Mouse (Mus musculus): ENCODE results near the gene Iqgap1. TPM values are rescaled to one million over a fixed set of nuclear protein-coding genes. Genes with fewer than 3 reads are reported as not detected.

Gene Iqgap1
- polyA plus RNA-seq, 1 experiment = 2.2 TPM

DNA sequence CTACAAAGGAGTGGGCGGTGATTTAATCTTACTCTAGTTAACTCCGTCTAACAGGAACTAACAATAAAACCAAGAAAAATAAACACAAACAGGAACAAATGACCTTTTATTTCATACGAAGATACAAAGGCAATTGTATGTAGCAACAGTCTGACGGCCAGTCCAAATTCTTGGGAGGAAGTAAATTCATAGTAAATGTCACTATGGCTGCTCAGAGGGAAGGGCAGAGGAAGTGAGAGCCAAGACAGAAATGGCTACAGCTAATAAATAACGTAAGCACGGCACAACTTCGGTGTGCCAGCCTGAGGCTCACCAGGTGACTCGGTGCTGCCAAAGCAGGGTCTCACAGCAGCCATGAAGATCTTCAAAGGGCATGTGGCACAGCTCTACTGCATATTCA lies 114.3 kb downstream of the Iqgap1 start:
- Histone ChIP-seq H3K4me1 (peaks cover 26% of the 10 kb centered on the region), H3K36me3 (replicated peaks; ENCODE audit: low read length) (peaks cover 47% of the 10 kb centered on the region), H3K9me3 (no peaks in the 10 kb centered on the region), H3K4me3 (replicated peaks) (no peak overlapping the region), H3K27me3 (replicated peaks) (no peaks in the 10 kb centered on the region)
- TF ChIP-seq FLI1 (IDR thresholded peaks at IDR 0.05; ENCODE audit: low read length) (no peak), GATA1 (IDR thresholded peaks at IDR 0.05; ENCODE audit: borderline replicate concordance, low read length) (no peak)

DNA sequence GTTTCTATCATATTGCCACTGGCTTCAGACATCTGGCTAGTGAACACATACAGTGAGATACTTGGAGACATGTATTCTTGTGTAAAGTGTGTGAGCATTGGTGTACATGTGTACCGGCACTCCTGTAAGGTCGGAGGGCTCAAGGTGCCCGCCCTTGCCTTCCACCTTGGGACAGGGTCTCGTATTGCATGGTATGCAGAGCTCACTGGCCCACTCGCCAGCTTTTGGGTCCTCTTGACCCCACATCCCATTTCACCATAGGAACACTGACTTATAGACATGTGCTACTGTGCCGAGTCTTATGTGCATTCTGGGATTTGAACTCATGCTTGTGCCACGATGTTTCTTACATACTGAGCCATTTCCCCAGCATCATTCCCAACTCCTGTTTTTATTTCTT lies 115.4 kb downstream of the Iqgap1 start:
- Histone ChIP-seq H3K36me3 (replicated peaks; ENCODE audit: low read length) (peaks cover 38% of the 10 kb centered on the region), H3K9me3 (no peaks in the 10 kb centered on the region), H3K27me3 (replicated peaks) (no peaks in the 10 kb centered on the region), H3K4me3 (replicated peaks) (no peak overlapping the region), H3K4me1 (peaks cover 15% of the 10 kb centered on the region)
- TF ChIP-seq FLI1 (IDR thresholded peaks at IDR 0.05; ENCODE audit: low read length) (no peak), GATA1 (IDR thresholded peaks at IDR 0.05; ENCODE audit: borderline replicate concordance, low read length) (no peak)

DNA sequence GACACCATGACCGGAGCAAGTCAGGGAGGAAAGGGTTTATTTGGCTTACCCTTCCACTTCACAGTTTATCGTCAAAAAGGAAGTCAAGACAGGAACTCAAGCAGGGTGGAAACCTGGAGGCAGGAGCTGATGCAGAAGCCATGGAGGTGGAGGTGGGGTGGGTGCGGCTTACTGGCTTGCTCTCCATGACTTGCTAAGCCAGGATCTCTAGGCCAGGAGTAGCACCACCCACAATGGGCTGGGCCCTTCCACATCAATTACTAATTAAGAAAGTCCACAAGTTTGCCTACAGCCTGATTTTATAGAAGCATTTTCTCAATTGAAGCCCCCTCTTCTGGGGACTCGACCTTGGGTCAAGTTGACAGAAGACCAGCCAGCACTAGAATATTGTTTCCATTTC lies 121.7 kb downstream of the Iqgap1 start:
- Histone ChIP-seq H3K36me3 (replicated peaks; ENCODE audit: low read length) (no peaks in the 10 kb centered on the region), H3K4me1 (peaks cover 11% of the 10 kb centered on the region), H3K9me3 (no peaks in the 10 kb centered on the region), H3K27me3 (replicated peaks) (no peaks in the 10 kb centered on the region), H3K4me3 (replicated peaks) (no peak overlapping the region)
- TF ChIP-seq GATA1 (IDR thresholded peaks at IDR 0.05; ENCODE audit: borderline replicate concordance, low read length) (no peak), FLI1 (IDR thresholded peaks at IDR 0.05; ENCODE audit: low read length) (no peak)

DNA sequence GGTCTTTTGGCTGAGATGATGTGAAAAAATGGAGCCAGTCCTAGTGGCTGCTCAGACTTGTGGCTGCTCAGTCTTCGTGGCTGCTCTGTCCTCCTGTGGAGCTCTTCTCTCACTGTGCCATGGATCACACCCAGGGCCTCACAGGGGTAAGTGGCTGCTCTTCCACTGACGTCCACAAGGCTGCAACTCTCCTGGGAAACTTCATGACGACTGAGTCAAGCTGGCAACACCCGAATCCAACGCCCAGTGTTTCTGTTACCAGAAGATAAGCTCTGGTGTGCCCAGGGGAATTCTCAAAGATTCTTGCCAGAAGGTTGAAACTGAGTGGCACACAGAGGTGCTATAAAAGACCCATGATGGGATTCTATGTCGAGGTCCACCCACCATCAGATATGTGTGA lies 123.3 kb downstream of the Iqgap1 start:
- peaks cover 15% of the 10 kb centered on the region for H3K4me1 ChIP-seq
- H3K27me3 ChIP-seq (replicated peaks) = no peaks in the 10 kb centered on the region
- H3K4me3 ChIP-seq (replicated peaks) = no peak overlapping the region
- H3K36me3 ChIP-seq (replicated peaks; ENCODE audit: low read length) = no peaks in the 10 kb centered on the region
- TF ChIP-seq GATA1 (IDR thresholded peaks at IDR 0.05; ENCODE audit: borderline replicate concordance, low read length) (no peak), FLI1 (IDR thresholded peaks at IDR 0.05; ENCODE audit: low read length) (no peak)
- H3K9me3 ChIP-seq = no peaks in the 10 kb centered on the region

DNA sequence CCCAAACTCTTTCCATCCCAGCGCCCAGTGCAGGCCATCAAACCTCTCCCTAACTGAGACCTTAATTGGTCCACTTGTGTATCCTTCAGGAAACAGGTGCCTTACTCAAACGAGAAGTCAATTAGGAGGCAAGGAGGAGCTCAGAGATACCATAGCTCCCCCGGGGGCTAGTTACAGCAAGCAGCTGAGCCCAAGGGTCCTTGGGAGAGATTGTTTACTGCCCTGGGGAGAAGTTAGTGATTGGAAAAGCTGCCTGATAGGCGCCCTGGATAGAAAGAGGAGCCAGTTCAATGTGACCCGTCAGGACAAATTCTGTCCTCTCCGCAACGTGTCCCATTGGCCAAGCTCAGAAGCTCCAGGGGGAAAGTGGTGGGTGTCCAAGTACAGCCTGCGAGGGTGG lies 126.1 kb downstream of the Iqgap1 start:
- H3K4me1 ChIP-seq = peaks cover 29% of the 10 kb centered on the region
- no peaks in the 10 kb centered on the region for H3K9me3 ChIP-seq
- TF ChIP-seq GATA1 (IDR thresholded peaks at IDR 0.05; ENCODE audit: borderline replicate concordance, low read length) = no peak
- no peak for TF ChIP-seq FLI1 (IDR thresholded peaks at IDR 0.05; ENCODE audit: low read length)
- no peak overlapping the region for H3K4me3 ChIP-seq (replicated peaks)
- H3K27me3 ChIP-seq (replicated peaks) = no peaks in the 10 kb centered on the region
- H3K36me3 ChIP-seq (replicated peaks; ENCODE audit: low read length) = no peaks in the 10 kb centered on the region

DNA sequence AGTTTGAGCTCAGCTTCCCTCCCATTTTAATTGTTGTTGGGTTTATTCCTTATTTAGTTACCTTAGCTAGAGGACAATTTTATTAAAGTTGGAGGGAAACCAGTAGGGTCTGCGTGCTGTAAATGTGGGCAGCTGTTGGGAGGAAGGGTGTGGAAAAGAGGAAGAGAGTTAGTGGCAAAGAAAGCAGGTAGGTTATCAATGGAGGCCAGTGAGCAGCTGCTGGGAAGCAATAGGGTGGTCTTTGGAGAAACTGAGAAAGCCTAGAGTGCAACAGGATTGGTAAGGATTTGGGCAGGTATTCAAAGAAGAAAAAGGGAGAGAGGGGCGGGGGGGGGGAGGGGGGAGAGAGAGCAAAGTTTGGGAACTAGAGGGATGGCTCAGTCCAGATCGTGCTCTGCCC lies 126.8 kb downstream of the Iqgap1 start:
- Histone ChIP-seq H3K9me3 (no peaks in the 10 kb centered on the region), H3K27me3 (replicated peaks) (no peaks in the 10 kb centered on the region), H3K36me3 (replicated peaks; ENCODE audit: low read length) (no peaks in the 10 kb centered on the region), H3K4me3 (replicated peaks) (no peak overlapping the region), H3K4me1 (peaks cover 27% of the 10 kb centered on the region)
- TF ChIP-seq GATA1 (IDR thresholded peaks at IDR 0.05; ENCODE audit: borderline replicate concordance, low read length) = no peak
- no peak for TF ChIP-seq FLI1 (IDR thresholded peaks at IDR 0.05; ENCODE audit: low read length)

DNA sequence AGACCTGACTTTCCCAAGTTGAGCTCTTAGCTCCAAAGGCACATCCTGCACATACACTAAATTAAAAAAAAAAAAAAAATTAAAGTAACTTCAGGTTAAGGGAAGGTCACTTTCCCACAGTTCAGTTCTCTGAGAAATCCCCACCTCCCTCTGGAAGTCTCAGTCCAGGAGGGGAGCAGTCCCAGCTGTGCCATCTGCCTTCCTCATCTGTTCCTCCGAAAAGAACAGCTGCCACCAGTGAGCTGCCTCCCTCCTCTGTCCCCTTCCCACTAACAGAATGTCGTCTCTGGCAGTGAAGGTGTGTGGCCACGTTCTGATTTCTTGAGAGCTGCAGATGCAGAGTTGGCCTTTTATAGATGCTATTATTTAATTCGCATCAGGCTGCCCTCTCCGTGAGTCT lies 127.9 kb downstream of the Iqgap1 start:
- H3K9me3 ChIP-seq = no peaks in the 10 kb centered on the region
- peaks cover 26% of the 10 kb centered on the region for H3K4me1 ChIP-seq
- no peak for TF ChIP-seq GATA1 (IDR thresholded peaks at IDR 0.05; ENCODE audit: borderline replicate concordance, low read length)
- TF ChIP-seq FLI1 (IDR thresholded peaks at IDR 0.05; ENCODE audit: low read length) = no peak
- no peaks in the 10 kb centered on the region for H3K36me3 ChIP-seq (replicated peaks; ENCODE audit: low read length)
- H3K4me3 ChIP-seq (replicated peaks) = no peak overlapping the region
- H3K27me3 ChIP-seq (replicated peaks) = no peaks in the 10 kb centered on the region

DNA sequence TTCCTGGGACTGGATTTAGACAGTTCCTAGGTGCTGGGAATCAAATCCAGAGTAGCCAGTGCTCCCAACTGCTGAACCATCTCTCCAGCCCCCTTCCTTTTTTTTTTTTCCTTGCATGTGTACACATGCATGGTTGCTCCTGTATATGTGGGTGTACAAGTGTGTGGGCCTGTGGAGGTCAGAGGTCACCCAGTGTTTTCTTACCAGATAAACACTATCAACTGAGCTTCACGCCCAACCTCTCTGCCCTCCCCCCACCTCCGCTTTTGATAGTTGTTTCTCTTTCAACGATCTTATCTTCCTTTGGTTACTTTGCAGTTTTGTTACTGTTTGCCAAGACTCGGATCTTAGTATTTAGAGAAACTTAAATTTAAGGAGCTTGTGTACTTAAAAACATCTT lies 128.9 kb downstream of the Iqgap1 start:
- peaks cover 21% of the 10 kb centered on the region for H3K4me1 ChIP-seq

DNA sequence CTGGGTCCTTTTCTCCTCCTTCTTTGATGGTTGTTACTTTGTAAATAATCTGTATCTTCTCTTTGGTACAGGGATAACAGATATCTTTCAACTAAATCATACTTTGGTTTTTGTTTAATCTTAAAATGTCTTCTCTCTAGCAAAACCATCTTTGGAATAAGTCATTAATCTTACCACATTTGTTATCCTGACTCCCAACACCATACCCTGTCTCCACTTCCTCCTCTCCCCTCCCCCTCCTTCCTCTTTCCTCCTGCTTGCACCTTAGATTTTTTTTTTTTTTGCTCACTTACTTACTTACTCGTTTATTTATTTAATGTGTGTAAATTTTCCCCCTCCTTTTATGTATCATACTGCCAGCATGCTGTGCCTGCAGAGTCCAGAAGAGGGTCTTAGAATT lies 129.4 kb downstream of the Iqgap1 start:
- no peaks in the 10 kb centered on the region for H3K36me3 ChIP-seq (replicated peaks; ENCODE audit: low read length)
- H3K4me3 ChIP-seq (replicated peaks) = no peak overlapping the region
- TF ChIP-seq FLI1 (IDR thresholded peaks at IDR 0.05; ENCODE audit: low read length) = no peak
- H3K27me3 ChIP-seq (replicated peaks) = no peaks in the 10 kb centered on the region
- H3K9me3 ChIP-seq = no peaks in the 10 kb centered on the region
- peaks cover 21% of the 10 kb centered on the region for H3K4me1 ChIP-seq

More for the DNA sequence above, 128.9 kb downstream of the Iqgap1 start:
- Histone ChIP-seq H3K27me3 (replicated peaks) (no peaks in the 10 kb centered on the region), H3K4me3 (replicated peaks) (no peak overlapping the region), H3K36me3 (replicated peaks; ENCODE audit: low read length) (no peaks in the 10 kb centered on the region), H3K9me3 (no peaks in the 10 kb centered on the region)
- no peak for TF ChIP-seq GATA1 (IDR thresholded peaks at IDR 0.05; ENCODE audit: borderline replicate concordance, low read length)

DNA sequence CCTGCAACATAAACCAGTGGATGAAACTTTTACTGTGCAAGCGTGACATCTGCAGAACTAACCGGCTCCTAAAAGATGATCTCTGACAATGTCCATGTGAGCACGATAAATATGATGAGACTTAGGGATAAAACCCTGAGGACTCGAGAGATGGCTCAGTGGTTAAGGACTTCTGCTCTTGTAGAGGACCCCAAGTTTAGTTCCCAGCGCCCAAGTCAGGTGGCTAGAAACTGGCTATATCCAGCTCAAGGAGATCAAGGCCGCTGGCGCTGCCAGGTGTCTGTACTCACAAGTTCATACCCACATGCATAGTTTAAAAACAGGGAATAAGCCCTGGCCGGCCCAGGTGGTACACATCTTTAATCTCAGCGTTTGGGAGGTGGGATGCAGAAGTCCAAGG lies 133.3 kb downstream of the Iqgap1 start:
- no peaks in the 10 kb centered on the region for H3K9me3 ChIP-seq
- peaks cover 27% of the 10 kb centered on the region for H3K4me1 ChIP-seq
- H3K27me3 ChIP-seq (replicated peaks) = no peaks in the 10 kb centered on the region
- no peaks in the 10 kb centered on the region for H3K36me3 ChIP-seq (replicated peaks; ENCODE audit: low read length)
- no peak overlapping the region for H3K4me3 ChIP-seq (replicated peaks)
- TF ChIP-seq GATA1 (IDR thresholded peaks at IDR 0.05; ENCODE audit: borderline replicate concordance, low read length) (no peak), FLI1 (IDR thresholded peaks at IDR 0.05; ENCODE audit: low read length) (no peak)

DNA sequence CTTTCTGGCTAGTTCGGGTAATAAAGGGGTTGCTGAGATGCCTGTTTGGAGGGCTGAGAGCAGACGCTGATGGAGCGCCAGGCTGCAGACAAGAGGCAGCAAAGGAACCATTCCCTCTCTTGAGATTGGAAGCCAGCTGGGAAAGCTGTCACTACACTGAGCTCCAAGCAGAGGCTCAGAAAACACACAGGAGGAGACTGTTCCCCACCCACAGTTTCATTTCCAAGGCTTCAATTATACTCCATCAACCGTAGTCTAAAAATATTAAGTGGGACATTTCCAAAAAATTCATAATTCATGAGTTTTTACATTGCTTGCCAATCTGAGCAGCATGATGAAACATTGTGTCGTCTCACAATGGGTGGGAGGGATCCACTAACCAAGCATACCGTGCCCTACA lies 134.6 kb downstream of the Iqgap1 start:
- TF ChIP-seq FLI1 (IDR thresholded peaks at IDR 0.05; ENCODE audit: low read length) (no peak), GATA1 (IDR thresholded peaks at IDR 0.05; ENCODE audit: borderline replicate concordance, low read length) (no peak)
- no peaks in the 10 kb centered on the region for H3K27me3 ChIP-seq (replicated peaks)
- peaks cover 26% of the 10 kb centered on the region for H3K4me1 ChIP-seq
- H3K36me3 ChIP-seq (replicated peaks; ENCODE audit: low read length) = no peaks in the 10 kb centered on the region
- no peak overlapping the region for H3K4me3 ChIP-seq (replicated peaks)
- no peaks in the 10 kb centered on the region for H3K9me3 ChIP-seq
